ENCODE assay signal across 17 mouse cellular contexts in genomic region chr6:43517316-43517655, GRCm38 (mm10).
"Had no signal": no experiment of that assay in that cellular context is flagged by ENCODE, and none has a peak within 500 bp of the region (broad histone marks: within the 10 kb centered on the region; RNA-seq: fewer than 3 reads in every experiment).

No protein-coding gene starts in this region.

- H3K27me3 ChIP-seq: neural tube, embryonic 12.5 days; neural tube, embryonic 13.5 days; neural tube, embryonic 15.5 days; stomach, embryonic 15.5 days had no signal

- DNase-seq: retina, postnatal 1 day; right cerebral cortex, adult 18-20 months; right cerebral cortex, postnatal 14 days; right cerebral cortex, postnatal 25 days; right cerebral cortex, postnatal 4 days; spleen, adult 18-20 months; thymus, adult 18-20 months; thymus, adult 2 months; thymus, postnatal 14 days; thymus, postnatal 25 days; thymus, postnatal 36 days; thymus, postnatal 4 days had no signal

- H3K4me3 ChIP-seq: neural tube, embryonic 12.5 days; neural tube, embryonic 13.5 days; neural tube, embryonic 15.5 days; stomach, embryonic 15.5 days had no signal

- H3K27ac ChIP-seq: neural tube, embryonic 12.5 days; neural tube, embryonic 13.5 days; neural tube, embryonic 15.5 days; stomach, embryonic 15.5 days; stomach, postnatal 0 days had no signal

- H3K4me1 ChIP-seq: neural tube, embryonic 12.5 days; stomach, embryonic 15.5 days had no signal
